Mouse (Mus musculus): ENCODE measurements around the gene D6Ertd527e.

The D6Ertd527e gene

DNA sequence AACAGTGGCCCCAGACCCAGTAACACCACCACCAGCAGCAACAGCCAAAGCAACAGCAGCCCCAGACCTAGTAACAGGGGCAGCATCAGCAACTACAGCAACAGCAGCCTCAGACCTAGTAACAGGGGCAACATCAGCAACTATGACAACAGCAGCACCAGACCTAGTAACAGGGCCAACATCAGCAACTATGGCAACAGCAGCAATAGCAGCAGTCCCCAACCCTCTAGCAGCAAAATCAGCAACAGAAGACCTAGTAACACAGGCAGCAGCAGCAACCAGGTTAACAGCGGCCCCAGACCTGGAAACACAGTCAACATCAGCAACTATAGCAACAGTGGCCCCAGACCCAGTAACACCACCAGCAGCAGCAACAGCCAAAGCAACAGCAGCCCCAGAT is 6.9 kb downstream of the D6Ertd527e start:
- no peak for DNase-seq (ENCODE audit: low read depth, low spot score)

DNA sequence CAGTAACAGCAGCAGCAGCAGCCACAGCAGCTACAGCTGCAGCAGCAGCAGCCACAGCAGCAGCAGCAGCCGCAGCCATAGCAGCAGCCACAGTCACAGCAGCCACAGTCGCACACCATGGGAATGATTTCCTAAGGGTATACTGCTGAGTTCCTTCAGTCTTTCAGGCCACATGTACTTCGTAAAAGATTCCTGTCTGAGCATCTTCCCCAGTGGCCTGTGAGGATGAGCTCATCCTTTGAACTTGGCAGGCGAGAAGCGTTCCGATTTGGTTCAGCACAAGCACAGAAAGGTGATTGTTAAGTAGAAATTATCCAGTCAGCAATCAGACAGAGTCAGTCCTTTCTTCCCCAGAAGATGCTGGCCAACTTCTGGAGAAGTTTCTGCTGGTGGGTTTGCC is 7.6 kb downstream of the D6Ertd527e start:
- no peak for DNase-seq (ENCODE audit: low read depth, low spot score)

DNA sequence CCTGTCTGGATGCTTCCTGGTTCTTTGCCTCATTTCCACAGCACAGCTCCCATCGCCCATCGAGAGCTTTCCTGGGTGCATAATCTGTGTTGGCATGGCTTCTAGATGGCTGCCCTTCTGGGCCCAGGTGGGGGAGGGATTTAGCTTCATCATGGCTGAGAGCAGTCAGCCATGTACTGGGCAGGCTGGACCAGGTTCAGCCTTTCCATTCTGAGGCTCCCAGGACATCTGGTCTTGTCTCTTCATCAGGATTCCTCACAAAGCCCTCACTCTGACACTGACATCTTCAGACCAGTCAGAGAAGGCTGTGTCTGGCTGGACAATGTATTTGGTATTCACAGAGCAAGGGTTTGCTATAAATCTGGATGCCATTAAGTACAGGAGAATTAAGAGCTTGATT is 11.4 kb downstream of the D6Ertd527e start:
- DNase-seq (ENCODE audit: low read depth, low spot score) = no peak

DNA sequence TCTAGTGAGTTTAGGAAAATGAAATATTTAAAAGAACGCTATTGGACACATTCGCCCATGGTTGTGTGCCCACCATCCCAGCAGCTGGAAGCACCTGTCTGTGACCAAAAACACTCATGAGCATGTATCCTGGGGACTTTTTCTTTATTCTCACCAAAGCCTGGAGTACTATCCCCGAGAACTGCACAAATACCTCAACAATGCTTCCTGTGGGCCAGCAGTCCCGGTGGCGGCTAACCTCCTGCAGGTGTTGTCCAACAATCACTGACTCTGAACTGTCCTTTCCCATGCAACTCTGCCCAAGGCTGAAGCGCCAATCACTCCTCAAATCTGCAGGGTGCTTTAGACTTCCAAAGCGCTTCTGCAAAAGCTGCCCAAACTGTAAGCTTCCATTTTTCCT is 12.1 kb downstream of the D6Ertd527e start:
- DNase-seq (ENCODE audit: low read depth, low spot score) = no peak

DNA sequence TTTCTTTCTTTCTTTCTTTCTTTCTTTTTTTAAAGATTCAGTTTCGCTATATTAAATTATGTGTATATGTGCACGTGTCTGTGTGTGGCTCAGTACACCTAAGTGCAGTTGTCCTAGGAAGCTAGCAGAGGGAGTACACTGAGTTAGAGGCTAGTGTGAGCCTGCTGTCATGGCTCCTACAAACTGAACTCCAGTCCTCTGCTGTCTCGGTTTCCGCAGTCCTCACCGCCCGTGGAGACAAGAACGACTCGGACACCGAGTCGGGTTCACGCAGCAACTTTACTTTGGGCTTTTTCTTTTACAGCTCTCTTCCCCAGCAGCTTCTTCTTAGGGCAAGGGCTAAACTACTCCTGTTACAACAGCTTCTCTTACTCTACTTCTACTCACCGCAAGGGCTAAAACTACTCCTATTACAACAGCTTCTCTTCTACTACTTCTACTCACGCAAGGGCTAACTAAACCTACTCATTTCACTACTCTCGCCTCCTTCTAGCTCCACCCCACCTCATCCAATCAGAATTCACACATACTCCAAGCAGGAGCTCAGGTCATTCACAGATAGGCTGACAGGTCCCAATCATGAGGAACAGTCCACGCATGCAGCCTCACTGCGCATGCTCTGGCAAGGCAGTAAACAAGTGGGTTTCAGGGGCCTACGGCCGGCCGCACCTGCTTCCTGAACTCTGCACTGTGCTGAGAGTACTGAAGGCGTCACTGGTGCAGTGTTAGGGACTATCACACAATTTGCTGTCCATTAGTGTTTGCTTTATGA is 14.7 kb downstream of the D6Ertd527e start:
- no peak for DNase-seq (ENCODE audit: low read depth, low spot score)

DNA sequence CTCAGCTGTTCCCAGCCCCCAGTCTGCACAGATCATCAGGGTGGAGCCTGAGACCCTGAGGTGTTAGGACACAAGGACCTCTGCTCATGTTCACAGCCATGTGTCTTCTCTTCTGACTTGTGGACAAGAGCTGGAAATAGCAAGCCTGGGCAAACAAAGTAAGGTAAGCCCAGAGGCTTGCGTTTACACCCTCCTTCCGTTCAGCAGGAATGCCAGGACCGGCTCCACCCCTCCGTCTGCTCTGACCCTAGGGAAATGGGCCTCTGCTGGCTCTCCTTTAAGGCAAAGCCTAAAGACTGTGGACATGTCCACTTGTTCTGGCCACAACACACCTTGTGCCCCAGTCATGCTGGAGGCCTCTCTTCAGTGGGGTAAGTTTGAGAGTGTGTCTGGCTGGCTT is 15.4 kb downstream of the D6Ertd527e start:
- no peak for DNase-seq (ENCODE audit: low read depth, low spot score)

DNA sequence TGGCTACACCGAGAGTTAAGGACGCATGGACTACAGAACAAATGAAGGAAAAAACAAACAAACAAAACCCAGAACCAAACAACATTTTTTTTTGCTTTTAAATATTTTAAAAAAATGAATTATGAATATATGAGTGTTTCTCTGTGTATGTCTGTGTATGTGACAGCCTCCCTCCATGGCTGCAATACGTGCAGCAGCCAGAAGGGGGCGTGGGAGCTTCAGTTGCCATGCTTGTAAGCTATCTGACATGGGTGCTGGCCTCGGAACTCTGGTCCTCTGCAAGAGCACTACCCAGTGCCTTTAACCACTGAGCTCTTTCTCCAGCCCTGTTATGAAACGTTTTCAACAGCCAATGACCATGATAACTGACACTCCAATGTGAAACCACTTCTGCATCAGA is 16.1 kb downstream of the D6Ertd527e start:
- no peak for DNase-seq (ENCODE audit: low read depth, low spot score)

DNA sequence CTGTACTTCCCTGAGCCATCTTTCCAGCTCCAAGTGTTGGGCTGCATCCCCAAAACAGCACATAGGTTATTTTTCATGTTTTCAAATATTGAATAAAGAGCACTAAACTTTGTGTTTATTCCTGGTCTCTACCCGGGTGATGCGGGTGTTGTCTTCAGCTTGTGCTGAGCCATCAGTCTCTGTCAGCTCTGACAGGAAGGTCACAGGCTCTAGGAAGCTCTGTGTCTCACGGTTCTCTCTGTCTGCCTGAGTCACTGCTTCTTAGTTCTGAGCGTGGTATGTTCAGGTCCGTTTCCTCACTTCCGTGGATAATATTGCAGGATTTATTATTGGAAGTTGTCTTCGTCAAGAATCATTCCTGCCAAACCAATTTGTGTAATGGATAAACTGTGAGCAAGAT is 17.4 kb downstream of the D6Ertd527e start:
- no peak for DNase-seq (ENCODE audit: low read depth, low spot score)

DNA sequence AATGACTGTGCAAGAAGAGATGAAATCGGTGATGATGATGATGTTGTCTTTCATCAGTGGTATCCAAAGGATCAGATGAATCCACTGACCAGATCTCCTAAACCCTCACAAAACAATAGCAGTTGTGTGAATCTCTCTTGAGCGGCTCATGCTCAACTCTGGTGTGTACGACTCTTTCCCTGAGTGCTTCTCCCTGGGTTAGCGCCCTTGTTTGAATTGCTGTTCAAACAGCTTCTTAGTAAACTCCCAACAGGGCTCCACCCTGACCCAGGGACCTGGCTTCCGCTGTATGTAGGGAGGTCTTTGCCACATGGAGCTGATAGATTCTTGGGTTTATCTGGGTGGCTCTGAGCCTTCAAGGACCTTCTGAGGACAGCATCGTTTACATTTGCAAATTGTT is 18.9 kb downstream of the D6Ertd527e start:
- no peak for DNase-seq (ENCODE audit: low read depth, low spot score)

DNA sequence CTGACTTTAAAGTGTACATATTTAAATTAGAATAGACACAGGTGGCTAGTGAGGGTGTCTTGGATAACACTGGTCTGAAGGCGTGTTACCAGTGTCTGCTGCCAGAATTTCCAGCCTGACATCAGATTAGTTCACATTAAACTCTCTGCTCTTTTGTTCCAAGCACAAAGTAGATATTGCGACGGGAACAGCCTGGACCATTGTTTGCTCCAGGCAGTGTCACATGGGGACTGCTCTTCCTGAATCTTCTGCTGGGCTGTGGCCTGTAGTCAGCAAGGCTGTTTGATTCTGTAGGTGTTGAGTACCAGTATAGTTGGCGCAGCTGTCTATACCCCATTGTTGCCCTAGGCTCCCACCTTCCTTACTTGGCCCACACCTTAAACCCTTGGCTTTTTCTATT is 19.4 kb downstream of the D6Ertd527e start:
- DNase-seq (ENCODE audit: low read depth, low spot score) = no peak

DNA sequence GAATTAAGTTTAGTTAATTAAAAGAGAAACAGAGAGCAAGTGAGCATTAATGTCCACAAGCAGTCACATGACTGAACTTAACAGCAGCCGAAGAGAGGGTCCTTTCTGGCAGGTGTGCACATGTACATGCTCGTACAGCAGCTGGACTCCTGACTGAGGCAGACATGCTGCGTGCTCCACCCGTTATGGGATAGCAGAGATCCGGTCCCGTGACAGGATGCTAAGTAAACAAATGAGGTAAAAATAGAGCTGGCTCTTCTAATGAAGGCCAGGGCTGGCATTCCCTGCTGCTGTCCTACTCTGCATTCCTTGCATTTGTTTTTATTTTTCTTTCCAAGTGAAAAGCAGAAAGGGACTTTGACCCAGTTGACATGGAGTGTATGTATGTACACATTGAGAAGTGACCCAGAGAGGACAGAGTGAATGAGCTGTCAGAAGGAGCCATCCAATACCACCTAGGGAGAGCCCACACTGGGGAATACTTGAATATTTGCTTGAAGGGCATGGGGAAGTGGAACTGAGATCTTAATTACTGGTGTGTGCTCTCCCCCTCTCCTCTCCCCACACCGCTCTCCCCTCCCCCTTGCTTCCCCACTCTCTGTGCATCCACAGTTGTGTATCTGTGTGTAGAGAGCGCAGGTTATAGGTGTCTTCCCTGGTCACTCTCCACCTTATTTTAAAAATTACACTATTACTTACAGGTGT is 22.7 kb downstream of the D6Ertd527e start:
- DNase-seq (ENCODE audit: low read depth, low spot score) = no peak

DNA sequence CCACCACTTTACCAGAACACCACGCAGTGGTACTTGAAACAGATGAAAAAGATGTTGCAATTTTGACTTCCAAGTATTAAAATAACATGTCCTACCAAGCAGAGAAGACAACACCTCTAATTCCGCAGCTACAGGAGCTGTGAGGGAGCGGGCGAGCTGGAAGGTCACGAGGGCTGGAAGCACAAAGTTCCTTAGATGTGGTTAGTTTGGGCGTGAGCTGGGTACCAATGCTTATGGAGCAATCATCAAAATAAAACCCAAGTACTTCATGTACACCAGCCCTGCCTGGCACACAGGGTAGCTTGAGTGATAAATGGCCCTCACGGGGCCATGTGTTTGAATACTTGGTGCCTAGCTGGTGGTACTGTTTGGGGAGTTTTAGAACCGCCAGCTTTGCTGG is 25.3 kb downstream of the D6Ertd527e start:
- DNase-seq (ENCODE audit: low read depth, low spot score) = no peak

DNA sequence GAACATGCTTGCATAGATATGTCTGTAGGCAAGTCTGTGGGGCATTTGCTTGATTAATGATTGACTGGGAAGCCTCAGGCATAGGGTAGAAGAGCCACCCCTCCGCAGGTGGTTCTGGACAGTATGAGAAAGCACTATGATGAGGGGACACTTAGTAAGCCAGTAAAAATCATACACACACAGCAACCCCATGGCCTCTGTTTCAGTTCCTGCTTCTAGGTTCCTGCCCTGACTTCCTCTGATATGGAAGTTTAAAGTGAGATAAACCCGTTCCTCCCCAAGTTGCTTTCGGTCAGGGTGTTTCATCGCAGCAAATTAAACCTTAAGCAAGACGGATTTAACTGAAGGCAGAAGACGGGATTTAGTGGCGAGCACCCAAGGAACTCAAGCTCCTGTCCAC is 26.1 kb downstream of the D6Ertd527e start:
- DNase-seq (ENCODE audit: low read depth, low spot score) = no peak

DNA sequence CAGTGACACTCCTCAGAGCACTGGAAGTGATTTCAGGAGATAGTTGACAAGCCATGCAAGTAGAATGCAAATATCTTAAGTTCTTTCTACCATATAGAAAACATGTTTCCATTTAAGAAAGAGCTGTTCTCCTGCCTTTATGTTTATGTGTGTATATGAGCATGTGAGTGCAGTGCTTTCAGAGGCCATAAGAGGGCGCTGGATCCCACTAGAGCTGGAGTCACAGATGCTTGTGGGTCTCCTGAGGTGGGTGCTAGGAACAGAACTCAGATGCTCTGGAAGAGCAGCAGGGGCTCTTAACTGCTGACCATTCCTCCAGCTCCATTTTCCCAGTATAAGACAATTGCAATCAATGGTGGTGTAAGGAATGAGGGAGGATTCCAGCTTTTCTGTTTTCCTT is 26.5 kb downstream of the D6Ertd527e start:
- no peak for DNase-seq (ENCODE audit: low read depth, low spot score)

DNA sequence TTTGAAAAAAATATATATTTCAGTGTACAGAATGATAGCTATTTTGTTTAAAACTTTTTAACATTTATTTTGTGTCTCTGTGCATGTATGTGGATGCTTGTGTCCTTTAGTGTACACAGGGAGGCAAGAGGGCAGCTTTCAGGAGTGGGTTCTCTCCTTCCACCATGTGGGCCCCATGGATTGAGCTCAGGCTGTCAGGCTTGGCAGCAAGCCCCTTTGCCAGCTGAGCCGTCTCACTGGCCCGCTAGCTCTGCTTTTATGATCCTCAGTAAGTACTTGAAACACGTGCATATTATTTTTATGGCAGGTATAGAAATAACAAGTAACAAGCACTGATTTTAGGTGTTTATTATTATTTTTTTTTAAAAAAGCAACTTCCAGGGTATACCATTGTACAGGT is 29.0 kb downstream of the D6Ertd527e start:
- no peak for DNase-seq (ENCODE audit: low read depth, low spot score)

DNA sequence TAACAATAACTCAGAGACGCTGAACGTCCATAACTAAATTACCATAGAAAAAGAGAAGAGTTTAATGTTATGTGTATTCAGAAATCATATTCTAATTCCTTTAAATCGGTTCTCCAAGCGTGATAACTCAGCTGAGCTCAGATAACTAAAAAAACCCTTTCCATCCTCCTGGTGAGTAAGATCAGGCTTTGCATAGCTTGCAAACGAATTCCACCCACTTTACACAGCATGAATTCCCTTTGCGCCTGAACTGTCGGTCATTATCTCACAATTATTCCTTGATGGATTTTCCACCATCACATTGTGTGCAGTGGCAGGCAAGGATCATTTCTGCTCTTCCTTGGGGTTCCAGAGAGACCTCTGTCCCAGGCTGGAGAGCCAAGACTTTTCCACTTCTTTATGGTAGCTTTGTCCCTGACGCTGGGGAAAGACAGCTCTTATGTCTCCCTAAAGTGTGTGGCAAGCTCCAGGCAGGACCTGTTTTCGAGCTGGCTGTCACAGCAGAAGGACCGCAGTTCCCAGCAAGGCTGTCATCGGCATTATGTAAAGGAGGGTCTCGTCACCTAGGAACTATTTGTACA is 29.5 kb downstream of the D6Ertd527e start:
- DNase-seq (ENCODE audit: low read depth, low spot score) = peak; percentile 43

DNA sequence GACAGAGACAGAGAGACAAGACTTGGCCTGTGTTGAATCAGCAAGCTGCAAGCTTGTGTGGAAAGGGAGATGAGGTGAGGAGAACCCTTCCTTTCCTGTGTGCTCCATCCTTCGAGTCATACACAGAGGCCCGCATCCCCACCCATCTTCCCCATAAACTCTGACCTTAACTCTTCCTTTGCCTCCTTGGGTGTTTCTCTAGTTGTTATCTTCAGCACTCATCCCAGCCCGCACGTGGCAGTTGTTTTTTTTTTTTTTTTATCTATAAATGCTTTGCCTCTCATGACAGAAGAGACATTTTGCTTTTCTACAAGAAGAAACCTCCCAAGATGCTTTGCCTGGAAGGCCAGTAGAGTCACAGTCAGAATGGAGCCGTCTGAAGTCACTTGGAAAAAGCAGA is 33.9 kb downstream of the D6Ertd527e start:
- DNase-seq (ENCODE audit: low read depth, low spot score) = no peak

DNA sequence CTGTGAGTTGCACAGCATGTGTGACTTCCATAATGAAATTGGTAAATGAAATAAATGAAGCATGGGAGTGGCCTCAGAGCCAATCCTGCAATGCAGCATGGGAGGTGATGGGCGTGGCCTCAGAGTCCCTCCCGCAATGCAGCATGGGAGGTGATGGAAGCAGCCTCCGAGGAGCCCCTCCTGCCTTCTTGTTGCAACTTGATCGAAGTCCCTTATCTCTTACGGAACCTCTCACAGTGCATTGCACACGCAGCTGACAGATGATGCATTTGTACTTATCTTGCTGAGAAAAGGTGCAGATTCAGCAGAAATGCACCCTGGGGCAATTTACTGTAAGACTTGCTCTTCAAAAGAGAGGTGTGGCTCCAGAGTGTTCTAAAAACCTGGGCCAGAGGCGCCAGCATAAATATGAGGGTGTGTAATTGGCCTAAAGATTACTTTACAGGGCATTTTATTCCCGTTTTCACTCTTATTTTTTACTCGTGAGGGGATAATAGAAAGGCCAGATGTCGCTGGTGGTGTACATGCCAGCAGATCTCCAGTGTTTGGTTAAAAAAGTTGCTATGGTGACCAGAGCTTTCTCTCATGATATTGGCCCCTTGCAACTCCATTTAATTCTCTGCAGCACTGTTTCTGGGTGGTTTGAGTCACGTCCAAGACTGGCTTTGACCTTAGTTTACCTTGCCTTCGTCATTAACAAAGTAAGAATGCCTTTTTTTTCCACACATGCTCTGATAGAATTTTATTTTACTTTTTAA is 35.4 kb downstream of the D6Ertd527e start:
- no peak for DNase-seq (ENCODE audit: low read depth, low spot score)

DNA sequence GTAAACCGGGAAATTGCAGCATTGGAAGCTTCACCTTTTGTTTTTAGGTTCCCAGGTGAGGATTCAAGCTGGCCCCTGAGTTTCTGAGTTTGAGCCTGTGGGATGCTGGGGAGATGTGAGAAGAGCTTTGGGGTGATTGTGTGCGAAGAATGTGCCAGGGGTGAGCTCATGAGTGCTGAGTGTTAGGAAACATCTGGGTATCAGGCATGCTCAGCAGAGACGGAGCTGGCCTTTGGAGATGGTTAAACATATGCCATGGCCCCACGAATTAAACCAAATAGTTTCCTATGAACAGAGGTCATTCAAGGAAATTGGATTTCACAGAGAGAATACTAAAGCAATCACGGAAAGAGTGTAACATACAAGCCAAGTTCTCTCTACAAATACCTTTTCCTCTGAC is 37.7 kb downstream of the D6Ertd527e start:
- no peak for DNase-seq (ENCODE audit: low read depth, low spot score)

DNA sequence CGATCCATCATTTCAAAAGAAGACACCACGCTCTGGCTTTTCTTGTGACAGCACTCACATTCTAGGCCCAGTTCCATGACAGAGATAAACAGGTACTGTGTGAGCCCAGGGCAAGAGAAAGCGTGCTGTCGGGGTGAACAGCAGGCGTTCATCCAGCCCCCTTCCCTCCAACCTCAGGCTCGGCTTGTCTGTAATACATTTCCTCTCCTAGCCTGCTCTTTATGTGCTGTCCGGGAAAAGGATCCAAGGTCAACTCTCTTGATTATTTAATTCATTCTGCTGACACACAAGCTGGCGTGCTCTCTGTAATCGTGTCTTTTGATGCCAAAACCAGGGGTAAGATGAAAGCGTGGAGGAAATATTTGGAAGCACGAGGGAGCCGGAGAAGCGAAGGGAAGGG is 39.0 kb downstream of the D6Ertd527e start:
- no peak for DNase-seq (ENCODE audit: low read depth, low spot score)

DNA sequence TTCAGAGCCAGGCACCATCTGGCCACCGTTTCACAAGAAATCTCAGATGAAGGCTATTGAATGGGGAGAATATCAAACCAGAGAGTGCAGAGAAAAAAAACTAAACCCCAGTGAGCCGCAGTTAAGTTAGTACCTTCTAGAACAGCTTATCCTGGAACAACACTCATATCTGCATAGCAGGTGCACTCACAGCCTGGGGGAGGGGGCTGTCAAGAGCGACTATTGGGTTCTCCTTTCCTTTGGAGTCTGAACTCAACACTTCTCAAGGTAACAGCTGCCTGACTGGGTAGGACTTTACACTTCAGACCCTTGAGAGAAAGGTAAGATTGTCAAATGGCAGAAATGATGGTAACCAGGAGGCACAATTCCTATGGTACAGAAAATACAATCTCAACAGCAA is 43.4 kb downstream of the D6Ertd527e start:
- DNase-seq (ENCODE audit: low read depth, low spot score) = no peak

DNA sequence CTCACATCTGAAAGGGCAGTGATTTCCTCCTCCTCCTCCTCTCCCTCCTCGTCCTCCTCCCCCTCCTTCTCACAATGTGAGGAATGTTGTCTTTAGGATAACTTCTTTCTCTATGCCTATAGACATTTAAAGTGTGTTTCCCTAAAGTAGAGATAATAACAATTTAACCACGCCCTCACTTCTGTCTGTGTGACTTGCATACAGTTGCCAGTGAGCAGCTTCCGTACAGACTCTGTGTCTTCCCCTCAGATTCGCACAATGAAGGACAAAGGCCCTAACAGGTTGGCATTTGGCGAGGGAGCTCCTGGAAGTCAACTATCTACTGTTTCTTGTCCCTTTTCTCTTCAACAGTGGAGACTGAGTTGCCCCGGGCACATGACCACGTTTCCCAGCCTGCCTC is 45.9 kb downstream of the D6Ertd527e start:
- DNase-seq (ENCODE audit: low read depth, low spot score) = no peak

Data from telencephalon, adult 2 months (tissue).